Mouse (Mus musculus) hindbrain, embryonic 16.5 days (tissue): ENCODE results near the gene Rps6kb2. TPM values are rescaled to one million over a fixed set of nuclear protein-coding genes. Genes with fewer than 3 reads are reported as not detected.

Experiments used
- ATAC-seq: fragments of 200-750 bp; cut with Nextera tagmentation; 2 replicates; pipeline ENCODE4 v1.8.0; 2017; ENCODE audit warnings: moderate TSS enrichment, moderate library complexity
- H3K27ac ChIP-seq: fragments of 300-500 bp; sonication (generic); 2 replicates; pipeline ENCODE4 v1.5.1; 2014; ENCODE audit warnings: low read depth, mild to moderate bottlenecking, control low read depth, low read length, moderate library complexity
- H3K27me3 ChIP-seq: fragments of 300-500 bp; sonication (generic); replicated peaks from 2 replicates; pipeline ENCODE4 v1.6.1; 2014; ENCODE audit warnings: low read length; ENCODE audit not compliant: control insufficient read depth, insufficient read depth
- H3K36me3 ChIP-seq: fragments of 300-500 bp; sonication (generic); 2 replicates; pipeline ENCODE4 v1.6.1; 2014; ENCODE audit warnings: mild to moderate bottlenecking, low read length, moderate library complexity, mixed read lengths; ENCODE audit not compliant: control insufficient read depth, insufficient read depth
- H3K4me1 ChIP-seq: fragments of 300-500 bp; sonication (generic); 2 replicates; pipeline ENCODE4 v1.6.1; 2014; ENCODE audit warnings: low read depth, low read length; ENCODE audit not compliant: control insufficient read depth, insufficient read depth
- H3K4me2 ChIP-seq: fragments of 300-500 bp; sonication (generic); 2 replicates; pipeline ENCODE4 v1.6.1; 2014; ENCODE audit warnings: mild to moderate bottlenecking, low read length, control low read depth, moderate library complexity
- H3K4me3 ChIP-seq: fragments of 300-500 bp; sonication (generic); 2 replicates; pipeline ENCODE4 v1.5.1; 2014; ENCODE audit warnings: mild to moderate bottlenecking, low read length, control low read depth, moderate library complexity
- H3K9ac ChIP-seq: fragments of 300-500 bp; sonication (generic); 2 replicates; pipeline ENCODE4 v1.6.1; 2014; ENCODE audit warnings: low read depth, mild to moderate bottlenecking, control low read depth, low read length, moderate library complexity
- H3K9me3 ChIP-seq: fragments of 300-500 bp; sonication (generic); 2 replicates; pipeline ENCODE4 v1.6.1; 2014; ENCODE audit warnings: mild to moderate bottlenecking, low read length, moderate library complexity; ENCODE audit not compliant: control insufficient read depth
- WGBS: fragments of 180-500 bp; shearing (Covaris S2); extraction: QIAGEN DNeasy Blood & Tissue Kit; methylation state at CpG from one replicate; pipeline ENCODE4 v1.1.7; 2014; 5-methylcytosine and 5-hydroxymethylcytosine counted together
- polyA plus RNA-seq: library from polyadenylated mRNA; unstranded; fragments of >200 nt; fragmentation: Nextera tagmentation; extraction: Ambion mirVana; gene quantifications from 2 replicates; pipeline ENCODE4 v1.2.1, GENCODE M21; 2015

Gene Rps6kb2
- polyA plus RNA-seq, 1 experiment from 2014 or later, result 54.1 TPM

- 96% methylated on average over 26 of the region's 26 CpGs for WGBS
- Histone ChIP-seq H3K9me3 (no peaks in the 10 kb centered on the region), H3K27ac (no peak overlapping the region), H3K4me2 (no peak overlapping the region), H3K27me3 (no peaks in the 10 kb centered on the region), H3K9ac (no peak overlapping the region), H3K4me3 (no peak overlapping the region), H3K4me1 (no peaks in the 10 kb centered on the region), H3K36me3 (peaks cover 36% of the 10 kb centered on the region)
- no peak for ATAC-seq
Measured at GRCm38 (mm10) chr19:4112063-4112960, 50.8 kb downstream of the Rps6kb2 start.

GRCm38 (mm10) chr19:4108535-4108934 is 54.6 kb downstream of the Rps6kb2 start:
- Histone ChIP-seq H3K27me3 (no peaks in the 10 kb centered on the region), H3K4me1 (no peaks in the 10 kb centered on the region), H3K27ac (no peak overlapping the region), H3K4me2 (no peak overlapping the region), H3K9me3 (no peaks in the 10 kb centered on the region), H3K4me3 (no peak overlapping the region), H3K36me3 (peaks cover 22% of the 10 kb centered on the region; the same call in 1 of the 2 replicates), H3K9ac (no peak overlapping the region)
- 90% methylated on average over 9 of the region's 9 CpGs for WGBS
- ATAC-seq, result no peak

- peaks cover 11% of the 10 kb centered on the region; the same call in 1 of the 2 replicates for H3K36me3 ChIP-seq
- WGBS, result 91% methylated on average over 14 of the region's 14 CpGs
- H3K27me3 ChIP-seq, result no peaks in the 10 kb centered on the region
- no peaks in the 10 kb centered on the region for H3K9me3 ChIP-seq
- no peak overlapping the region for H3K4me3 ChIP-seq
- H3K4me1 ChIP-seq, result peaks cover 6% of the 10 kb centered on the region
- no peak for ATAC-seq
- no peak overlapping the region for H3K9ac ChIP-seq
- no peak overlapping the region for H3K4me2 ChIP-seq
- H3K27ac ChIP-seq, result no peak overlapping the region
Measured at GRCm38 (mm10) chr19:4106654-4107053, 56.5 kb downstream of the Rps6kb2 start.

GRCm38 (mm10) chr19:4104675-4105194 is 58.4 kb downstream of the Rps6kb2 start:
- no peaks in the 10 kb centered on the region for H3K27me3 ChIP-seq
- H3K27ac ChIP-seq, result no peak overlapping the region
- no peak overlapping the region for H3K4me2 ChIP-seq
- peaks cover 23% of the 10 kb centered on the region for H3K4me1 ChIP-seq
- H3K9ac ChIP-seq, result no peak overlapping the region
- ATAC-seq, result no peak
- WGBS, result 90% methylated on average over 16 of the region's 16 CpGs
- H3K36me3 ChIP-seq, result peaks cover 11% of the 10 kb centered on the region; the same call in 1 of the 2 replicates
- no peaks in the 10 kb centered on the region for H3K9me3 ChIP-seq
- no peak overlapping the region for H3K4me3 ChIP-seq

Other genes with a start within 250 kb of the Rps6kb2 start
- gene Aldh3b1, start 233.5 kb downstream of the Rps6kb2 start, polyA plus RNA-seq, result 2.2 and 3.1 TPM in 2 replicates
- 12.4 and 14.1 TPM in 2 replicates for gene Unc93b1, start 228.2 kb downstream of the Rps6kb2 start, polyA plus RNA-seq
- gene Aldh3b3, start 204.7 kb downstream of the Rps6kb2 start, polyA plus RNA-seq, result not detected in 2 replicates
- gene Aldh3b2, start 191.0 kb downstream of the Rps6kb2 start, polyA plus RNA-seq, result 0.44 and 0.66 TPM in 2 replicates
- 2.9 and 3.1 TPM in 2 replicates for gene Acy3, start 176.8 kb downstream of the Rps6kb2 start, polyA plus RNA-seq
- gene Tbx10, start 170.6 kb downstream of the Rps6kb2 start, polyA plus RNA-seq, result 0.67 and 0.89 TPM in 2 replicates
- gene Nudt8, start 162.8 kb downstream of the Rps6kb2 start, polyA plus RNA-seq, result 22.6 and 25.5 TPM in 2 replicates
- gene Gm49405, start 162.7 kb downstream of the Rps6kb2 start, polyA plus RNA-seq, result 3.5 and 4.3 TPM in 2 replicates
- gene Doc2g, start 160.0 kb downstream of the Rps6kb2 start, polyA plus RNA-seq, result 4.9 and 6.6 TPM in 2 replicates
- 265 and 277 TPM in 2 replicates for gene Ndufv1, start 150.5 kb downstream of the Rps6kb2 start, polyA plus RNA-seq
- 569 and 604 TPM in 2 replicates for gene Gstp1, start 125.4 kb downstream of the Rps6kb2 start, polyA plus RNA-seq
- 2.5 and 2.6 TPM in 2 replicates for gene Gstp2, start 117.3 kb downstream of the Rps6kb2 start, polyA plus RNA-seq
- 0.26 TPM in 1 of 2 replicates, not detected in the other for gene Gstp3, start 103.8 kb downstream of the Rps6kb2 start, polyA plus RNA-seq
- not detected in 2 replicates for gene Cabp2, start 81.8 kb downstream of the Rps6kb2 start, polyA plus RNA-seq
- gene Cdk2ap2, start 66.2 kb downstream of the Rps6kb2 start, polyA plus RNA-seq, result 85.4 and 86.4 TPM in 2 replicates
- 87.3 and 91.9 TPM in 2 replicates for gene Pitpnm1, start 63.4 kb downstream of the Rps6kb2 start, polyA plus RNA-seq
- 109 and 113 TPM in 2 replicates for gene Aip, start 37.5 kb downstream of the Rps6kb2 start, polyA plus RNA-seq
- gene Gpr152, start 23.6 kb downstream of the Rps6kb2 start, polyA plus RNA-seq, result not detected in 2 replicates
- 0.24 and 0.29 TPM in 2 replicates for gene Cabp4, start 19.3 kb downstream of the Rps6kb2 start, polyA plus RNA-seq
- 116 and 122 TPM in 2 replicates for gene Coro1b, start 14.7 kb downstream of the Rps6kb2 start, polyA plus RNA-seq
- 0.41 and 0.63 TPM in 2 replicates for gene Ptprcap, start 9.8 kb downstream of the Rps6kb2 start, polyA plus RNA-seq
- 6.5 and 7.9 TPM in 2 replicates for gene Carns1, start 12.1 kb upstream of the Rps6kb2 start, polyA plus RNA-seq
- 0.54 and 1.1 TPM in 2 replicates for gene Tbc1d10c, start 27.9 kb upstream of the Rps6kb2 start, polyA plus RNA-seq
- gene Ppp1ca, start 28.7 kb upstream of the Rps6kb2 start, polyA plus RNA-seq, result 604 and 614 TPM in 2 replicates
- gene Rad9a, start 38.3 kb upstream of the Rps6kb2 start, polyA plus RNA-seq, result 25.0 and 26.5 TPM in 2 replicates
- 1.0 and 1.1 TPM in 2 replicates for gene Clcf1, start 50.9 kb upstream of the Rps6kb2 start, polyA plus RNA-seq
- not detected in 2 replicates for gene AC109138.7, start 51.0 kb upstream of the Rps6kb2 start, polyA plus RNA-seq
- gene Pold4, start 68.5 kb upstream of the Rps6kb2 start, polyA plus RNA-seq, result 21.3 and 24.0 TPM in 2 replicates
- 19.9 and 21.2 TPM in 2 replicates for gene Ssh3, start 105.8 kb upstream of the Rps6kb2 start, polyA plus RNA-seq
- 69.0 and 85.3 TPM in 2 replicates for gene Ankrd13d, start 119.8 kb upstream of the Rps6kb2 start, polyA plus RNA-seq
- gene Grk2, start 142.9 kb upstream of the Rps6kb2 start, polyA plus RNA-seq, result 27.3 and 28.3 TPM in 2 replicates
- gene Kdm2a, start 234.9 kb upstream of the Rps6kb2 start, polyA plus RNA-seq, result 29.8 and 34.8 TPM in 2 replicates